Mouse (Mus musculus) heart, embryonic 10.5 days (tissue): ENCODE data around the gene Col6a3. TPM values are rescaled to one million over a fixed set of nuclear protein-coding genes. Genes with fewer than 3 reads are reported as not detected.

Experiments used
- DNase-seq: peaks from one replicate; pipeline ENCODE4 v3.0.0-alpha.2; 2017; ENCODE audit warnings: low spot score
- H3K27ac ChIP-seq: fragments of 300-500 bp; sonication (generic); 2 replicates; pipeline ENCODE4 v1.5.1; 2016; ENCODE audit warnings: mild to moderate bottlenecking
- H3K27me3 ChIP-seq: fragments of 300-500 bp; sonication (generic); 2 replicates; pipeline ENCODE4 v1.6.1; 2016; ENCODE audit warnings: mild to moderate bottlenecking; ENCODE audit not compliant: poor library complexity, insufficient read depth, severe bottlenecking
- H3K36me3 ChIP-seq: fragments of 300-500 bp; sonication (generic); 2 replicates; pipeline ENCODE4 v1.6.1; 2016; ENCODE audit warnings: mild to moderate bottlenecking, moderate library complexity
- H3K4me1 ChIP-seq: fragments of 300-500 bp; sonication (generic); 2 replicates; pipeline ENCODE4 v1.6.1; 2016; ENCODE audit warnings: mild to moderate bottlenecking
- H3K4me3 ChIP-seq: fragments of 300-500 bp; sonication (generic); 2 replicates; pipeline ENCODE4 v1.5.1; 2016; ENCODE audit warnings: mild to moderate bottlenecking, moderate library complexity
- H3K9me3 ChIP-seq: fragments of 300-500 bp; sonication (generic); 2 replicates; pipeline ENCODE4 v1.6.1; 2016; ENCODE audit warnings: mild to moderate bottlenecking, moderate library complexity
- WGBS: fragments of 180-500 bp; shearing (Covaris S2); methylation state at CpG from one replicate; pipeline ENCODE4 v1.1.7; 2016; 5-methylcytosine and 5-hydroxymethylcytosine counted together
- polyA plus RNA-seq: library from polyadenylated mRNA; unstranded; fragments of >200 nt; fragmentation: Nextera tagmentation; extraction: Ambion mirVana; gene quantifications from 2 replicates; pipeline ENCODE4 v1.2.1, GENCODE M21; 2016

Col6a3 gene
- polyA plus RNA-seq, 1 experiment from 2014 or later: 4.6 TPM

- no peak overlapping the region for H3K27ac ChIP-seq
- no peak for DNase-seq
- no peaks in the 10 kb centered on the region for H3K36me3 ChIP-seq
- no peak overlapping the region for H3K4me3 ChIP-seq
- no peaks in the 10 kb centered on the region for H3K9me3 ChIP-seq
- H3K4me1 ChIP-seq: 0 out of 2 replicates have a peak, but pooled peaks cover 11% of the 10 kb centered on the region
- H3K27me3 ChIP-seq: peaks cover 10% of the 10 kb centered on the region; the same call in 1 of the 2 replicates
- 70% methylated on average over 6 of the region's 6 CpGs for WGBS
Observed at GRCm38 (mm10) chr1:90789506-90789905, 54.3 kb downstream of the Col6a3 start.

GRCm38 (mm10) chr1:90780446-90780845, 63.3 kb downstream of the Col6a3 start:
- Histone ChIP-seq H3K4me1 (peaks cover 19% of the 10 kb centered on the region), H3K36me3 (no peaks in the 10 kb centered on the region), H3K4me3 (no peak overlapping the region), H3K9me3 (no peaks in the 10 kb centered on the region), H3K27me3 (peaks cover 4% of the 10 kb centered on the region; the same call in 1 of the 2 replicates), H3K27ac (no peak overlapping the region)
- no peak for DNase-seq
- 88% methylated on average over 1 of the region's 1 CpGs for WGBS

GRCm38 (mm10) chr1:90779072-90779471, 64.7 kb downstream of the Col6a3 start:
- Histone ChIP-seq H3K4me1 (peaks cover 22% of the 10 kb centered on the region), H3K27ac (no peak overlapping the region), H3K27me3 (no peaks in the 10 kb centered on the region), H3K4me3 (no peak overlapping the region), H3K9me3 (no peaks in the 10 kb centered on the region), H3K36me3 (no peaks in the 10 kb centered on the region)
- DNase-seq: no peak
- WGBS: 86% methylated on average over 7 of the region's 7 CpGs

- peak overlapping the region; percentile 79 for H3K27ac ChIP-seq
Observed at GRCm38 (mm10) chr1:90775477-90776241, 68.1 kb downstream of the Col6a3 start.

GRCm38 (mm10) chr1:90771172-90771571, 72.6 kb downstream of the Col6a3 start:
- H3K27ac ChIP-seq: no peak overlapping the region
- no peaks in the 10 kb centered on the region for H3K27me3 ChIP-seq
- peaks cover 20% of the 10 kb centered on the region for H3K4me1 ChIP-seq
- no peak for DNase-seq
- WGBS: 66% methylated on average over 4 of the region's 4 CpGs
- H3K36me3 ChIP-seq: no peaks in the 10 kb centered on the region
- no peak overlapping the region for H3K4me3 ChIP-seq
- H3K9me3 ChIP-seq: no peaks in the 10 kb centered on the region

More at GRCm38 (mm10) chr1:90775477-90776241, 68.1 kb downstream of the Col6a3 start:
- DNase-seq: no peak
- 15% methylated on average over 10 of the region's 10 CpGs for WGBS
- Histone ChIP-seq H3K36me3 (no peaks in the 10 kb centered on the region), H3K4me1 (peaks cover 17% of the 10 kb centered on the region), H3K4me3 (peak overlapping the region; percentile 42), H3K9me3 (no peaks in the 10 kb centered on the region), H3K27me3 (no peaks in the 10 kb centered on the region)

- no peak overlapping the region for H3K27ac ChIP-seq
- H3K9me3 ChIP-seq: no peaks in the 10 kb centered on the region
- WGBS: 71% methylated on average over 7 of the region's 7 CpGs
- no peaks in the 10 kb centered on the region for H3K36me3 ChIP-seq
- H3K4me3 ChIP-seq: no peak overlapping the region
- H3K27me3 ChIP-seq: no peaks in the 10 kb centered on the region
- no peak for DNase-seq
- H3K4me1 ChIP-seq: peaks cover 10% of the 10 kb centered on the region; the same call in 1 of the 2 replicates
Observed at GRCm38 (mm10) chr1:90770027-90770426, 73.7 kb downstream of the Col6a3 start.

GRCm38 (mm10) chr1:90769301-90769700, 74.5 kb downstream of the Col6a3 start:
- Histone ChIP-seq H3K27me3 (no peaks in the 10 kb centered on the region), H3K27ac (no peak overlapping the region), H3K36me3 (no peaks in the 10 kb centered on the region), H3K9me3 (no peaks in the 10 kb centered on the region), H3K4me1 (peaks cover 14% of the 10 kb centered on the region; the same call in 1 of the 2 replicates), H3K4me3 (no peak overlapping the region)
- 50% methylated on average over 7 of the region's 7 CpGs for WGBS
- no peak for DNase-seq

GRCm38 (mm10) chr1:90758091-90758673, 85.6 kb downstream of the Col6a3 start:
- Histone ChIP-seq H3K27ac (peak overlapping the region; percentile 64), H3K27me3 (no peaks in the 10 kb centered on the region)

GRCm38 (mm10) chr1:90753869-90754563, 89.8 kb downstream of the Col6a3 start:
- Histone ChIP-seq H3K4me1 (peaks cover 41% of the 10 kb centered on the region), H3K36me3 (no peaks in the 10 kb centered on the region), H3K27ac (peak overlapping the region; percentile 93), H3K9me3 (no peaks in the 10 kb centered on the region), H3K27me3 (no peaks in the 10 kb centered on the region), H3K4me3 (peak overlapping the region; percentile 32; the same call in 1 of the 2 replicates)
- 25% methylated on average over 17 of the region's 17 CpGs for WGBS
- DNase-seq: peak; percentile 93

More at GRCm38 (mm10) chr1:90758091-90758673, 85.6 kb downstream of the Col6a3 start:
- Histone ChIP-seq H3K9me3 (no peaks in the 10 kb centered on the region), H3K36me3 (no peaks in the 10 kb centered on the region), H3K4me3 (no peak overlapping the region), H3K4me1 (peaks cover 27% of the 10 kb centered on the region)
- no peak for DNase-seq
- 65% methylated on average over 4 of the region's 4 CpGs for WGBS

- H3K27me3 ChIP-seq: no peaks in the 10 kb centered on the region
- H3K9me3 ChIP-seq: no peaks in the 10 kb centered on the region
- 39% methylated on average over 4 of the region's 4 CpGs for WGBS
- DNase-seq: no peak
- no peak overlapping the region for H3K4me3 ChIP-seq
- H3K4me1 ChIP-seq: peaks cover 30% of the 10 kb centered on the region
- H3K36me3 ChIP-seq: no peaks in the 10 kb centered on the region
- peak overlapping the region; percentile 52 for H3K27ac ChIP-seq
Observed at GRCm38 (mm10) chr1:90751221-90751620, 92.5 kb downstream of the Col6a3 start.

- H3K4me3 ChIP-seq: no peak overlapping the region
- WGBS: 61% methylated on average over 8 of the region's 8 CpGs
- H3K4me1 ChIP-seq: peaks cover 30% of the 10 kb centered on the region
- H3K27me3 ChIP-seq: no peaks in the 10 kb centered on the region
- H3K36me3 ChIP-seq: no peaks in the 10 kb centered on the region
- H3K9me3 ChIP-seq: no peaks in the 10 kb centered on the region
- peak overlapping the region; percentile 26; the same call in 1 of the 2 replicates for H3K27ac ChIP-seq
- no peak for DNase-seq
Observed at GRCm38 (mm10) chr1:90750169-90750568, 93.6 kb downstream of the Col6a3 start.

- Histone ChIP-seq H3K9me3 (no peaks in the 10 kb centered on the region), H3K27me3 (no peaks in the 10 kb centered on the region), H3K4me1 (peaks cover 27% of the 10 kb centered on the region), H3K4me3 (no peak overlapping the region), H3K36me3 (no peaks in the 10 kb centered on the region), H3K27ac (no peak overlapping the region)
- 76% methylated on average over 4 of the region's 4 CpGs for WGBS
- no peak for DNase-seq
Observed at GRCm38 (mm10) chr1:90748544-90748943, 95.2 kb downstream of the Col6a3 start.

- H3K27ac ChIP-seq: peak overlapping the region; percentile 79
- DNase-seq: no peak
- no peaks in the 10 kb centered on the region for H3K36me3 ChIP-seq
- H3K4me1 ChIP-seq: peaks cover 10% of the 10 kb centered on the region
- H3K27me3 ChIP-seq: no peaks in the 10 kb centered on the region
- peak overlapping the region; percentile 36 for H3K4me3 ChIP-seq
- 23% methylated on average over 14 of the region's 14 CpGs for WGBS
- no peaks in the 10 kb centered on the region for H3K9me3 ChIP-seq
Observed at GRCm38 (mm10) chr1:90743941-90744386, 99.8 kb downstream of the Col6a3 start.
